Mouse (Mus musculus) adrenal gland, postnatal 14 days (tissue): Measurements from ENCODE around the gene Scube2. TPM values are rescaled to one million over a fixed set of nuclear protein-coding genes. Genes with fewer than 3 reads are reported as not detected.

Experiments
- DNase-seq: peaks from one replicate; pipeline ENCODE4 v3.0.0; 2021; ENCODE audit warnings: mixed read lengths
- total RNA-seq: library from RNA; stranded (reverse); gene quantifications from 2 replicates; pipeline ENCODE4 v1.2.3, GENCODE M21; 2021

Gene Scube2
- total RNA-seq, 1 experiment from 2014 or later = 0.78 TPM

- no peak for DNase-seq
These were observed 14.9 kb downstream of the Scube2 start for GRCm38 (mm10) chr7:109850531-109850930.

- no peak for DNase-seq
These were observed 15.6 kb downstream of the Scube2 start for GRCm38 (mm10) chr7:109849750-109850434.

GRCm38 (mm10) chr7:109848867-109849733 is 16.4 kb downstream of the Scube2 start:
- DNase-seq = no peak

- DNase-seq = no peak
These were observed 21.4 kb downstream of the Scube2 start for GRCm38 (mm10) chr7:109844100-109844499.

- peak; percentile 59 for DNase-seq
These were observed 23.7 kb downstream of the Scube2 start for GRCm38 (mm10) chr7:109841618-109842418.

- no peak for DNase-seq
These were observed 24.4 kb downstream of the Scube2 start for GRCm38 (mm10) chr7:109841031-109841430.

- no peak for DNase-seq
These were observed 26.9 kb downstream of the Scube2 start for GRCm38 (mm10) chr7:109838613-109839012.

- DNase-seq = no peak
These were observed 27.8 kb downstream of the Scube2 start for GRCm38 (mm10) chr7:109837651-109838050.

- DNase-seq = no peak
These were observed 30.6 kb downstream of the Scube2 start for GRCm38 (mm10) chr7:109834894-109835293.

GRCm38 (mm10) chr7:109831376-109831775 is 34.1 kb downstream of the Scube2 start:
- DNase-seq = no peak

- peak; percentile 15 for DNase-seq
These were observed 38.6 kb downstream of the Scube2 start for GRCm38 (mm10) chr7:109826911-109827310.

- no peak for DNase-seq
These were observed 40.2 kb downstream of the Scube2 start for GRCm38 (mm10) chr7:109825293-109825692.

- no peak for DNase-seq
These were observed 46.9 kb downstream of the Scube2 start for GRCm38 (mm10) chr7:109818600-109818999.

GRCm38 (mm10) chr7:109817954-109818353 is 47.5 kb downstream of the Scube2 start:
- no peak for DNase-seq

- no peak for DNase-seq
These were observed 51.9 kb downstream of the Scube2 start for GRCm38 (mm10) chr7:109813330-109814140.

GRCm38 (mm10) chr7:109807616-109808485 is 57.6 kb downstream of the Scube2 start:
- no peak for DNase-seq

GRCm38 (mm10) chr7:109804843-109805242 is 60.6 kb downstream of the Scube2 start:
- DNase-seq = peak; percentile 42

GRCm38 (mm10) chr7:109804355-109804754 is 61.1 kb downstream of the Scube2 start:
- peak; percentile 52 for DNase-seq

GRCm38 (mm10) chr7:109803516-109803915 is 62.0 kb downstream of the Scube2 start:
- no peak for DNase-seq

GRCm38 (mm10) chr7:109800626-109801025 is 64.9 kb downstream of the Scube2 start:
- no peak for DNase-seq

- DNase-seq = peak; percentile 45
These were observed 66.3 kb downstream of the Scube2 start for GRCm38 (mm10) chr7:109799168-109799567.
